Mouse (Mus musculus) spleen, postnatal 10 days (tissue): Measurements from ENCODE around the gene Gm20388.

Source experiments
- DNase-seq, 2 experiments: peaks; one replicate each; pipeline ENCODE4 v3.0.0; 2021 to 2022; ENCODE audit warnings: low spot score in 2 of 2

The Gm20388 gene

DNA sequence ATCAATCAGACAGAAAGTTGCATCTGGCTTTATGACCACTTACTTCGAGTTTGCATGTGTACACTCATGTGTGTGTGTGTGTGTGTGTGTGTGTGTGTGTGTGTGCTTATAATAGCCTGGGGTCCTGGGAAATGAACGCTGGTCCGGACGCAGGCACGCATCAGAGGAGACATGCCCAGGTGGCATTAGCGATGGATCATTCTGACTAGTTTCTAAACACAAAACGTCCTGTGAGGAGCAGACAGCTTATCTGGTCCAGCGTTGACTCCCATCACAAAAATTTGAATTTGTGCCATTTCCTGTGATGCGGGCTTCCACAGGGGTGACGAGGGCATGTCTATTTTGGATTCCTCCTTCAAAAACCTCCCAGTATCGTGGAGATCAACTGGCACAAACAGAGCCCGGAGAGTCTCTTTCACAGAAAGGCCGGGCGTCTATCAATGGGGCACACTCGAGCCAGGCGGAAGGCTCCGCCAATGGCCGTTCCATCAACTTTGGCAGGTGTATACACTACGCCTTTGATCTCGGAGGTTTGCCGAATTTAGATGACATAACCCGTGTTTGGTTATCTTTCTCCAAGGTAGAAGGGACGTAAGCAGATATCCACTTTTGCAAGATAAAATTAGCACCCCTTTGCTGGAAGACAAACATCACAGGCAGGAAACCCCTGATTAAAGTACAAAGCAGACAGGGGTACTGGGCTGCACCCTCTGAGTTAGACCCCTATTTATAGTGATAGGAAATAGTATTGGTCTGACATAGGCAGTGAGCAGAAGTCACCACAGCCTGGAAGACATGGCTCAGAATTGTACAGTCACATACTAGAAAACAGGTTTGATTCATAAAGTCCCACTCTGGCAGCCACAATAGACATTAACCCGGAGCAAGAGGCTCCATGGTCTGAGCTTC is 965.6 kb downstream of the Gm20388 start:
- DNase-seq: no peak

- DNase-seq: no peak
These were observed 966.4 kb downstream of the Gm20388 start for GRCm38 (mm10) chr8:120877005-120877404.

DNA sequence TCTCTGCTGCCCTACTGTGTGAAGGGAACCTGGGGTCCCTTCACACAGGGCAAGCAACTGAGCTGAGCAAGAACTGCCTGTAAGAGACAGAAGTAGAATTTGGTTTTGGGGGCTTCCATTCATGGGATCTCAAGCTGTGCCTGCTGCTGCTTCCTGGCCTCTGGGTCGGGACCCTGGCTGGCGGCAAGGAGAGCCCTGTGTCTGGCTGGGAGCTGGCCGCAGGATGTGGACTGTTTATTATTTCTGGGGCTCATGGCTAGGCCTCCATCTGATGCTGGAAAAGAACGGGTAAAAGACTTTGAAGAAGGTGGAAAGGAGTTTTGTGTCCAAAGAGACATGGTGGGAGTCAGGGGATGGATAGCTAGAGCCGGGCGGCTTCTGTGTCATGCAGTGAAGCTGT is 969.3 kb downstream of the Gm20388 start:
- DNase-seq: no peak

DNA sequence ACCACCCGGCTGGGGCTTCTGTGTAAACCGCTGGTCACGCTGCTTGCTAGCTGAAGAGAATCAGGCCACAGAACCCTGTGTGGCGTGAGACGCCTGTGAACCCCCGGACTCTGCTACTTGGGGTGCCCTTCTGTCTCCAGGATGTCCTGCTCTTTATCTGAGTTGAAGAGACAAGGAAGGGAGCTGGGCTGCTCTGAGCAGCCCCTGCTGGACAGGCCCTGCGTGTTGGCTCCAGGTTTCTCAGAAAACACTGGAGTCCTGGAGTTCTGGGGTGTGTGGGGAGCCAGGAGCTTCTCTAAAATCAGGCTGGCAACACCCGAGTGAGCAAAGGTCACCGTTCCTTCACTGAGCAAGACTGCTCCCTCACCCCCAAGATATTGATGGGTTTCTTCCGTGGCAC is 971.0 kb downstream of the Gm20388 start:
- DNase-seq: no peak

DNA sequence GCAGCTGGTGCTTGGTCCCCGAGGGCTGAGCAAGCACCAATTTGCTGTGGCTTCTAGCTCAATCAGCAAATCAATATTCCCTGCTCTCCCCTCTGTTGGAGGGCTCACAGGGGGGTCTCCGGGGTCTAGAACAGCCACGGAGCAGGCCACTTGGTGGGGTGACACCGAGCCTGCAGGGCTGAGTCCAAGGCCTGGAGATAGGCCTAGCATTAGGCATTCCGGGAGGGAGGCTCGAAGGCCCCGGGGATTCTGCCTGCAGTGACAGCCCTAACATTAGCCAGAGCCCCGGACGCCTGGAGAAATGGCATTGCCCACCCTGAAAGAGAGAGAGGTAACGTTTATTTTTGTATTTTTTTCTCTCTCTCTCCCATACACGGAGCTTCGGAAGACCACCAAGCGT is 972.0 kb downstream of the Gm20388 start:
- DNase-seq: no peak

DNA sequence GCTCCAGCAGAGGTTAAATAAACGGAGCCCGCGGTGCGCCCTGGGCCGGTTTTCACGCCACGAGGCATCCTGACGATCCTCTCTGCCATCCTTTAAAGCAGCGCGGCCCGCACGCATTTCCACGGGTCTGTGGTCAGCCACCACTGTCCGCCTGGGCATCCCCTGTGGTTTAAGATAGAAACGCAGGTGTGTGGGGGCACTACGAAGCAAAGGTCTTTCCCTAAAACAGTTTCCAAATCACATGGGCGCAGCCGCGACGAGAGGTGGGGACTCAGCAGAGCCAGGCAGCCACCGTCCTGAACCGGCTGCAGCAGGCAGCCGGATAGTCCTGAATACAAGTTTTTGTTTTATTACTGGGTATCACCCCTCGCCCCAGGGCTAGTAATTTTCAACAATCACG is 972.7 kb downstream of the Gm20388 start:
- no peak for DNase-seq

- DNase-seq: no peak
These were observed 973.2 kb downstream of the Gm20388 start for GRCm38 (mm10) chr8:120883853-120884252.

DNA sequence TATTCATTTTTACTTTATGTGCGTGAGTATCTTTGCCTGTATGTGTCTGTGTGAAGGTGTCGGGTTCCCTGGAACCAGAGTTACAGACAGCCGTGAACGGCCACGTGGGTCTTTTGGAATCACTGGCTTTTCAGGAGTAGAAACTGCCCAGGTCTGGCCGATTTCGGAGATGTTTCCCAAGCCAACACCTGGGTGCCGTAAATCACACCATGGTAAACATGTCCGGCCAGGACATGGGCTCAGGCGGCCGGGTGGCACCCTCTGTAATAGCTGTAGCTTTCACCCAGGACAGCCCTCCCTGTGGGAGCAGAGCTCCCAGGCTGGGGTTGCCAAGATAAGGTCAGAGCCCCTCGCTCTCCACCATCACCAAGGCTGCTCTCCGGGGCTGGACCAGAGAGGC is 974.2 kb downstream of the Gm20388 start:
- DNase-seq: no peak

GRCm38 (mm10) chr8:120887254-120887653 is 976.6 kb downstream of the Gm20388 start:
- DNase-seq: peak; percentile 8 to 42

DNA sequence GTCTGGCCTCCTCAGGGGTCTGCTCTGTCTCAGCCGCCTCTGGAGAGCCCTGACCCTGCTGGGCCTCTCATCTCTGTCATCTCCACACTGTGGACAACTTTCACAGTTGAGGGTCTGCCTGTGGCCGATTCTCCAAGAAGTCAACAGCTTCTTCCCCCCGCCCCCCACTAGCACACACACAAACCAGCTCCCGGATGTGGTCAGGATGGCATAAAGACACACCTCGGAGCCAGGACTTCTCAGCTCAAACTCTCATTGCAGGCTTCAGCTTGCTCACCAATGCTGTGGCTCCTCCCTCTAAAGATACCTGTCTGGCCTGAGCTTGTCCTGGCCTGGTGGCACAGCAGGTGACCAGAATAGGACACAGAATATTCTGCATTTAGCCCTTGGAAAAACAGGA is 977.4 kb downstream of the Gm20388 start:
- DNase-seq: no peak

DNA sequence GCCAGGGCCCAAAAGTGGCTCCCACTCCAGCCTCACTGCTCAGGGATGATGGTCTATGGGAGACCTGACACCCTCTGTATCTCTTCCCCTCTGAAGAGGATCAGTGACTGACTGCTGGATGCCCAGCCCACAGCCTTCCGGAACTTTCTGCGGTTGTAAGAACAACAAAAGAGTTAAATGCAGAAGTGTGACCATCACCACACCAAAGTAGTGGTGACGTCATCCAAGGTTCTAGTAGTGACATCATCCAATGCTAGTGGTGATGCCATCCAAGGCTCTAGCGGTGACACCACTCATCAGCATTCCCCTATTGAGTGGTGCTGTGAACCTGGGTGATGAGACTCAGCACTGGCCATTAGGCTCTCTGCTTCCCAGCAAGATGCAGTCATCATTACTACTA is 978.5 kb downstream of the Gm20388 start:
- no peak for DNase-seq

DNA sequence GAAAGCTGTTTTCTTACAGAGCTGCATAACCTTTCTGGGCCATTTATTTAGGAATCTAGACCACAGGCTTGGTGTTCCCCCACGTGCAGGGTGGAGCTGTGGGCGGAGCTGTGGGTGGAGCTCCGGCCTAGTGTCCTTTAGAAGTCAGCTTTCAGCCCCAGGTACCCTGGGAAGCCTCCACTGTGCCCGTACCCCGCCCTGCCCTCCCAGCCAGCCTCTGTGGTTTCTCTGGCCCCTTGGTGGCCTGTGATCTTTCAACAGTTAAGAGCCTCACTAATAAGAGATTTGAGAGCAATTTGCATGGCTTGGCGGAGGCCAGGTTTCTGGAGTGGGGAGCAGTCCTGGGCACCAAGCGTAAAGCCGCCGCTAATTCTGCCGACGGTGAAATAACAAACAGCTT is 979.4 kb downstream of the Gm20388 start:
- no peak for DNase-seq

DNA sequence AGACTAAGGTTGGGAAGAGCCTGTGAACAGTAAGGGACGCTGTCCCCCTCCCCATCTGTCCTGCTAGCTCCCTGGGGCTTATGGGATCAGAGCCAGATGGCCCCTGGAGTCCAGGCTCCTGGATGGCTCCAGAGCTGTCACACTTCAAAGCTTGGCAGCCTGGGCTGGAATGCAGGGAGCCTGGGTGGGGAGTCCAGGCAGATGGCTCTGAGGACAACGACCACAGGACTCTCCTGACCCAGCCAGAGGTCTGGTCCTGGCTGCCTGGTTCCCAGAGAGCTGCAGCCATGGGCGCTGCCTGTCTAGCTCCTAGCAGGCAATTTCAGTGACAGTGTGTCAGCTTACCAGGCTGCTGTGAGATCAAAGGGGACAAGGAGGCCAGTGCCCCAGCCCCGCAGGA is 984.4 kb downstream of the Gm20388 start:
- no peak for DNase-seq

DNA sequence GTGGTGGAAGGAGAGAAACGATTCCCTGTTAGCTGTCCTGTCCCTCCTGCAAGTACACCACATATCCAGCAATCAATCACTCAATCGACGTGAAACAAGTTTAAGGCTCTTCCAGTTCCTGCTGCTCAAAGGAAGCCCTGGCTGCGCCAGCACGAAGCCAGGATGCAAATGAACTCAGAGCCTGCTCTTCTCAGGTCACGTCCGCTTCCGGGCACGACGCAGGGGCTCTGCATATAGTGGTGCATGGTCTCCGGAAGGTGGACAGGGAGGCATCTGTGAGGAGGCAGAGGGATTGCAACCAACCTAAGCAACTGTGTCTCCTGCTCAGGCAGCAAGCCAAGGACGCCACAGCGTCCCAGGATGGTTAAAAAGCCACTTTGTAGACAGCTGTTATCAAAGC is 985.0 kb downstream of the Gm20388 start:
- DNase-seq: no peak

DNA sequence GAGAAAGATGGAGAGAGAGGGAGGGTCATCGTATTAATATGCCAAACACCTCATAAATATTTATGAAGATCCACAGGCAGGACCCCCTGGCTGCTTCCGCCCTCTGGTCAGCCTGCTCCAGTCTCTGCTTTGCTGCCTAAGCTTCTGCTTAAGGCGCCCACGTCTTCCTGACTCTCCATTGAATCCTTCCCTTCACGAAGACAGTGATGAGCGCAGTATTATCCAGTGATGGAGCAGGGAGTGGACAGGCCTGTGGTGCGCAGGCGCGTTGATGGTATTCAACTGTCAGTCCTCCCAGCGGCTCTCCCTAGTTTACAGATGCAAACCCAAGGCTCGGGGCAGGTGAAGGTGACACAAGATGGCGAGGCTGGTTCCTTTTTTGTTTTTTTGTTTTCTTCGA is 985.6 kb downstream of the Gm20388 start:
- DNase-seq: no peak

DNA sequence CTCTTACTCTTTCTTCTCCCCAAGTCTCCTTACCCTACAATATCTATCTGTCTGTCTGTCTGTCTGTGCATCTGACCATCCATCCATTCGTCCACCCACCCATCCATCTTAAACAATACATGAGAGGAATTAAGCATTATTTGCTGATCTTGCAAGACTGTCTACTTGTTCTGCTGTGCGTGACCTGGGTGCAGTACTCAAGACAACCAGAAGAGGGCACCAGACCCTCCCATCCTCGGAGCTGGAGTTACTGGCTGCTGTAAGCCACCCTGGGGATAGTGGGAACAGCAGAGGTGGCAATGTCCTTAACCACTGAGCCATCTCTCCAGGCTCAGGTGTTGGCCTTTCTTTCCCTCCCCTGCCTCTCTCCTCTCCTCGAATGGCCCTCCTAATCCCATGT is 987.4 kb downstream of the Gm20388 start:
- peak; percentile 25 to 58 for DNase-seq

- no peak for DNase-seq
These were observed 988.3 kb downstream of the Gm20388 start for GRCm38 (mm10) chr8:120898828-120899407.

DNA sequence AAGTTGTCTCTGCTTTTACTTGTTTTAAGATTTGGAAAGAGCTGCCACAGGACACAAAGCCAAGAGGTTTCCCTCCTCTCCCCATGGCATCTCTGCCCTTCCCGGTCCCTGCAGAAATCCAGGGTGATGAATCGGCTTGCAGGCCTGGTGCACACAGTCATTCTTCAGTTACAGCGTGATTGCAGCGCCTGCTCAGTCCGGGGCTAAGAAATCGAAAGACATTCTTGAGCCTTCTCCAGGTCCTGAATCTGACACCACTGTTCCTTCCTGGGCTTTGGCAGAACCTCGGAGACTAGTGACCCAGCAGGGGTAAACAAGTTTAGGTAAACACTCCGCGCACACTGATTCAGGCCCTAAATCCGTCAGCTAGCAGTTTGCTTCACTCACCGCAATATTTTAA is 991.7 kb downstream of the Gm20388 start:
- DNase-seq: no peak

- DNase-seq: no peak
These were observed 997.0 kb downstream of the Gm20388 start for GRCm38 (mm10) chr8:120907671-120908070.

DNA sequence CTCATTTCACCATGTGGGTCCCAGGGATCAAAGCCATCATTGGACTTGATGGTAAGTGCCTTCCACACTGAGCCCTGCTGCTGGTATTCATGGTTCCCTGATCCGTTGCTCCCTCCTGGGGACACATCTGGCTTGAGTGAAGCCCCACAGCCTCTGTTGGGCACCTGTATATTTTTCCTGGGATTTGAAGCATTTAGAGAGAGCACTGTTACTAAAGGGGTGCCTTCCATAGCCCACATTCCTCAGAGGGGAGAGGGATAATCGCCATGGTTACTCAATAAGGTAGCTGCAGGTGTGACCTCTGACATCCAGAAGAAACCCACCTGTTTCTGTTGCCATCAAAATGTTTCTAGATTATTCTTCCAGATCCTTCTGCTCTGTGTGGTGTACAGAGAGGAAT is 1000.3 kb downstream of the Gm20388 start:
- no peak for DNase-seq

DNA sequence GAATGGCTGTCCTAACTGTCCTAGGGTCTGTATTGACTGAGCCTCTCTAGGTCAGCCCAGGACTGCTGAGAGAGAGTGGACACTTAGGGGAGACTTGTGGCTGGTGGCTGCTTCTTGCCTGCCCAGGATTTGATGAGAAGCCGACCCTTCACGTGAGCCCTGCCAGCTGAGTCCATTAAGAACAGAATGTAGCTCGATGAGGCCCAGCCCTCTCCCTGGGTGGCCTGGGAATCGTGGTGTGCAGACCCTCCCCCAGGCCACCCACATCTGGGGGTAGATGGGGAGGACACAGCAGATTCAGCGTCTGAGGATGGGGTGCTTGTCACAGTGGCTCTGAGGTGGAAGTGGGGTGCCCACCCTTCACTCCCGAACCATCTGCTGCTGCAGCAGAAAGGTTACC is 1001.8 kb downstream of the Gm20388 start:
- DNase-seq: no peak

DNA sequence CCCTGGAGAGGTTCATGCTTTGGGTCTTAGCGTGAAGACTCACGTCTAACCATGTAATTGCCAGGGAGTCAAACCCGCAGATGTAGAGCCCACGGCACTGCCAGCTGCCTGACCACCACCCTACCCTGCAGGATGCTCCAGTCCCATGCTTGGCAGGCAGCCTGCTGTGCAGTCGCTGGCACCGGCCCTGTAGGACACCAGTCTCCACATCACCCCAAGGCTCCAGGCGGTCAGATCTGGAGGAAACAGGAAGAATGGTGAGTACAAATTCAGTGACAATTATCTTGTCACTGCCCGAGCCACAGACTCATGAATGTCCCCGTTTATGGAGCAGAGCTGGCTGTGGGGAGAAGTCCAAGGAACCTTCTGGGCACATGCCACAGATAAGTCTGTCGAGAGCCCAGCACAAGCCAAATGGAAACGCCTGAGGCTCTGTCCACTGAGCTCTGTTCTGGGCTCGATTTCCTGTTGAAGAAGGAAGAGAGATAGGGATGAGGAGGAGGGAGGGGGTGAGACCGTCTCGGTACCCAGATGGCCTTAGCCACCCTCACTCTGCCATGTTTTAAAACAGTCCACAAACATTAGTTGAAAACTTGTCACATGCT is 1006.3 kb downstream of the Gm20388 start:
- no peak for DNase-seq

- DNase-seq: no peak
These were observed 1009.9 kb downstream of the Gm20388 start for GRCm38 (mm10) chr8:120920527-120920926.
